Mouse (Mus musculus) monocyte, adult 5-6 weeks (primary cell): ENCODE data around the gene Syne4. TPM values are rescaled to one million over a fixed set of nuclear protein-coding genes. Genes with fewer than 3 reads are reported as not detected.

Source experiments
- ATAC-seq: fragments of 153-309, 156-312 bp; replicated peaks from 2 replicates; pipeline ENCODE4 v1.8.0; 2017; ENCODE audit warnings: mild to moderate bottlenecking; ENCODE audit not compliant: low TSS enrichment, insufficient number of reproducible peaks, severe bottlenecking, poor library complexity, low FRiP score
- total RNA-seq: library from RNA; stranded (forward); fragments of 200-1000, 200-491, 200-594 nt; gene quantifications from 3 replicates; pipeline ENCODE4 v1.2.3, GENCODE M21; 2017

The Syne4 gene
- total RNA-seq, 1 experiment from 2014 or later = 3.0 TPM

DNA sequence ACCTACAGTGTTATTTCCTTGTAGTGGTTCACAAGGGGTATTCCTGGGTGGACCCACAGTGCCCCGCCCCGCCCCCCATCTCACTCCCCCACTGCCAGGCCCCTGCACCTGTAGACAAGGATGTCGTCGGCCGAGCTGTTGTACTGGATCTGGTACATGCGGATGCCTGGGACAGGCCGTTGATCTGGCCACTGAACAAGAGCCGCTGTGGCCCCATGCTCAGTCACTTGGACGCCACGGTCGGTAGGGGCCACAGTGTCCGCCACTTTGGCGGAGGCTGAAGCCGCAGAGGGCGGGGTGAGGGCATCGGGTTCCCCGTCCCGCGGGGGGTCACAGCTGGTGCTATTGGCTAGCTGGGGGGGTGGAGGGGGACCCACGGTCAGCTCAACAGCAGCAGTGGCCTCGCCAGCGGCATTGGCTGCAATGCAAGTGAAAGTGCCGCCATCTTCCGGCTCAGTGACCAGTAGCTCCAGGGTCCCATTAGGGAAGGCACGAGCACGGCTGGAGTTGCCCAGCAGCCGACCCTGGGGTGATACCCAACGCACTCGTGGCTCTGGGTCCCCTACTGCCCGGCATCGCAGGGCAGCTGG lies 44.8 kb downstream of the Syne4 start:
- no peak for ATAC-seq

DNA sequence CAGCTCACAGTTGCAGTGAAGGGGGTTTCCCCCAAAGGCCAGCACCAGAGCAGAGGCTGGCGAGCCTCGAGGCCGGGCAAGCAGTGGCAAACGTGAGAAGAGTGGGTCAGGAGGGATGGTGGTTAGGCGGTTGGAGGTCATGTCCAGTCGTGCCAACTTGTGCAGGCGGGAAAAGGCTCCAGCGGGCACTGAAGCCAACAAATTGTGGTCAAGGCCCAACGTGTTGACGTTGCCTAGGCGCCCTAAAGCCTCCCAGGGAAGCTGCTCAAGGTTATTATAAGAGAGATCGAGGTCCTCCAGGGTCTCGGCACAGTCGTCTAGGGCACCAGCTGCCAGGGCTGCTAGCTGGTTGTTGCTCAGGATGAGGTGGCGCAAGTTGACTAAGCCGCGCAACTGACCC lies 45.4 kb downstream of the Syne4 start:
- no peak for ATAC-seq

DNA sequence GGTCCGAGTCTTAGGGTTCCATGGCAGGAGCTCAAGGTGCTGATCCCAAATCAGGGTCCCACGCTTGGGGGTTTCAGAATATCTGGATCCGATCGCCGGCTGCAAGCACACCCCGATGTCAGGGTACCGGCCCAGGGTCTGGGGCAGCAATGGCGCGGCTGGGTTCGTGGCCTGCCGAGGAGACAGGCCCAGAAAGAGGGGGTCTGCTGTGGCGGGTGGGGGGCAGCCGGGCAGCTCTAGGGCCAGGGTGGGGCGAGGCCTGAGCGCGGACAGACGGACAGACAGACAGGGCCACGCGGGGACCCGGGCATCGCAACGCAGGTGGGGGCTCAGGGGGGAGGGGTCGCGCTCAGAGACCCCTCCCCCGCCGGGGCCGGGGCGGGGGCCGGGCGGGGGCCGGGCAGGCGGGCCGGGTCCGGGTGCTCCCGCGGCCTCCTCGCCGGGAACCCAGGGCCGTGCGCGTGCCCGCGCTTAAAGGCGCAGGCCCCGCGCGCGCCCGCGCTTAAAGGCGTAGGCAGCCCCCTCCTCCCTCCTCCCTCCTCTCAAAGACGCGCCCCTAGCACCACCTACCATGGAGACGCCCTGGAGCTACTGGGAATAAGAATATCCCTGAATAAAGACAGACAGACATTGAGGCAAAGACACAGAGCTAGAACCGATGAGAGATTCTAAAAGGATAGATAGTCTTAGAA lies 48.2 kb downstream of the Syne4 start, which contains the start of gene Lrfn3:
Gene Lrfn3, minus strand, starts transcription at position 121 of the 692 bp plus-strand sequence.
- no peak for ATAC-seq

DNA sequence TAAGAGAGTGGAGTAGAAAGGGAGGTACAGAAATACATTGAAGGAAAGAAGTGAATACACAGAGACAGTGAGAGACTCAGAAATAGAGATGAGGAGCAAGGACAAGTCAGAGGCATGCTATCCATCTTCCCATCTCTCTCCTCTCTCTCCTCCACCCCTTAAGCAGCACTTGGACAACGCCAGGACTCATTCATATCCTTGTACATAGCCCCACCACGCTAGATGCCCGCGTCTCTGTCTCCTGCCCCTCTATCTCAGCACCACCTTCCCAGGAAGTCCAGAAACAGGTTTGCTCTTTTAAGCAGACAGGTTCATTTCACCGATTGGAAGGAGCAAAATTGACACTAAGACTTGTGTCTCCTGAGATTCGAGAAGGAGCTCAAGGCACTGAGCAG lies 48.7 kb downstream of the Syne4 start:
- ATAC-seq = no peak

DNA sequence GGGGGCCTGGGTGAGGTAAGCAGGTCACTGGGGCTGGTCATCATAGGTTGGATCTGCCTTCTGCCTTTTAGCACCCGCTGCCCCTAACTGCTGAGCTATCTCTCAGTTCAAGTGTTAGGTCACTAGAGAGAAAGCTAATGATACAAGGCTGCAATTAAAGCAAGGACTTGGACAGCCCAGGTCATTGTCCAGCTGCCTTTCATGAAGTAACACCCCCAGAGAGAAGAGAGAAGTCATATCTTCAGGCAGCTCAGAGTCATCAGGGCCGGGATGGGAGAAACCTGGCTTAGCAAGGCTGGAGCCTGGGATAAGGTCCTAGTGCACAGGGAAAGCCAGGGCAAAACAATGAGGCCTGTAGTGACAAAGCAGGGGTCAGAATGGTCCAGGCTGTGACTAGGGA lies 52.9 kb downstream of the Syne4 start:
- ATAC-seq = no peak

Other genes with a start within 250 kb of the Syne4 start
- gene Zfp82, start 241.9 kb upstream of the Syne4 start, total RNA-seq = 3.8 to 9.1 TPM (median 4.3 TPM) in 3 replicates
- gene Gm26920, start 224.4 kb upstream of the Syne4 start, total RNA-seq = not detected in 3 replicates
- gene Zfp566, start 224.3 kb upstream of the Syne4 start, total RNA-seq = 0.43 to 3.1 TPM in 2 of 3 replicates, not detected in the other
- gene Zfp260, start 220.0 kb upstream of the Syne4 start, total RNA-seq = 12.9 to 53.8 TPM (median 19.3 TPM) in 3 replicates
- 3.6 to 16.7 TPM (median 6.6 TPM) in 3 replicates for gene Zfp382, start 192.9 kb upstream of the Syne4 start, total RNA-seq
- gene Zfp146, start 145.1 kb upstream of the Syne4 start, total RNA-seq = 26.9 to 47.7 TPM (median 40.3 TPM) in 3 replicates
- gene Cox7a1, start 130.7 kb upstream of the Syne4 start, total RNA-seq = not detected in 3 replicates
- gene Capns1, start 116.0 kb upstream of the Syne4 start, total RNA-seq = 217 to 229 TPM (median 219 TPM) in 3 replicates
- 29.5 to 52.1 TPM (median 49.3 TPM) in 3 replicates for gene Polr2i, start 82.9 kb upstream of the Syne4 start, total RNA-seq
- gene Tbcb, start 82.5 kb upstream of the Syne4 start, total RNA-seq = 32.7 to 60.7 TPM (median 37.0 TPM) in 3 replicates
- gene Ovol3, start 79.1 kb upstream of the Syne4 start, total RNA-seq = not detected in 3 replicates
- gene Thap8, start 34.7 kb upstream of the Syne4 start, total RNA-seq = 1.0 to 3.2 TPM in 2 of 3 replicates, not detected in the other
- 1.3 to 4.7 TPM (median 3.0 TPM) in 3 replicates for gene Wdr62, start 34.4 kb upstream of the Syne4 start, total RNA-seq
- gene Clip3, start 23.1 kb upstream of the Syne4 start, total RNA-seq = 2.2 TPM in 1 of 3 replicates, not detected in the others
- gene Alkbh6, start 6.1 kb upstream of the Syne4 start, total RNA-seq = 27.8 to 47.4 TPM (median 35.8 TPM) in 3 replicates
- gene E130208F15Rik, start 6.9 kb downstream of the Syne4 start, total RNA-seq = 2.2 to 10.7 TPM (median 8.0 TPM) in 3 replicates
- gene Sdhaf1, start 9.1 kb downstream of the Syne4 start, total RNA-seq = 11.3 to 13.7 TPM (median 11.5 TPM) in 3 replicates
- not detected in 3 replicates for gene Lrfn3, start 48.0 kb downstream of the Syne4 start, total RNA-seq
- gene Tyrobp, start 99.0 kb downstream of the Syne4 start, total RNA-seq = 1,651 to 1,754 TPM (median 1,724 TPM) in 3 replicates
- gene Hcst, start 105.0 kb downstream of the Syne4 start, total RNA-seq = 44.2 to 97.2 TPM (median 67.5 TPM) in 3 replicates
- gene Nfkbid, start 106.9 kb downstream of the Syne4 start, total RNA-seq = 25.9 to 48.3 TPM (median 34.1 TPM) in 3 replicates
- gene Aplp1, start 130.7 kb downstream of the Syne4 start, total RNA-seq = 0.68 TPM in 1 of 3 replicates, not detected in the others
- gene Kirrel2, start 142.9 kb downstream of the Syne4 start, total RNA-seq = not detected in 3 replicates
- gene Nphs1, start 143.5 kb downstream of the Syne4 start, total RNA-seq = not detected in 3 replicates
- not detected in 3 replicates for gene Prodh2, start 178.8 kb downstream of the Syne4 start, total RNA-seq
- gene Arhgap33, start 220.3 kb downstream of the Syne4 start, total RNA-seq = 0.97 to 1.5 TPM in 2 of 3 replicates, not detected in the other
- 0.19 to 2.7 TPM (median 1.5 TPM) in 3 replicates for gene Hspb6, start 237.4 kb downstream of the Syne4 start, total RNA-seq
- gene Proser3, start 237.5 kb downstream of the Syne4 start, total RNA-seq = 1.7 to 4.3 TPM (median 3.3 TPM) in 3 replicates
- gene Lin37, start 245.0 kb downstream of the Syne4 start, total RNA-seq = 8.1 to 26.1 TPM (median 10.0 TPM) in 3 replicates
- 66.7 to 101 TPM (median 99.2 TPM) in 3 replicates for gene U2af1l4, start 248.5 kb downstream of the Syne4 start, total RNA-seq
- 3.5 to 14.5 TPM (median 11.1 TPM) in 3 replicates for gene Gm49396, start 248.5 kb downstream of the Syne4 start, total RNA-seq
- gene Psenen, start 248.8 kb downstream of the Syne4 start, total RNA-seq = 76.7 to 145 TPM (median 135 TPM) in 3 replicates